Mouse (Mus musculus) spleen, adult 2 months (tissue): Measurements from ENCODE around the gene Ifitm6. TPM values are rescaled to one million over a fixed set of nuclear protein-coding genes. Genes with fewer than 3 reads are reported as not detected.

Experiments
- DNase-seq, 2 experiments: peaks; one replicate each; pipeline versions ENCODE4 v3.0.0 to v3.0.0-alpha.2; 2012 to 2021; ENCODE audit warnings: low spot score in 2 of 2, low read depth in 1 of 2
- H3K27ac ChIP-seq: fragments of 200-500 bp; 2 replicates; pipeline ENCODE4 v1.5.1; 2012; ENCODE audit warnings: low read length, inconsistent platforms; ENCODE audit not compliant: insufficient read depth
- H3K27me3 ChIP-seq: fragments of 200-500 bp; 2 replicates; pipeline ENCODE4 v1.6.1; 2012; ENCODE audit warnings: mild to moderate bottlenecking, moderate library complexity, low read length, inconsistent platforms; ENCODE audit not compliant: control insufficient read depth, insufficient read depth
- H3K36me3 ChIP-seq: fragments of 200-500 bp; 2 replicates; pipeline ENCODE4 v1.6.1; 2012; ENCODE audit warnings: mild to moderate bottlenecking, low read length, inconsistent platforms; ENCODE audit not compliant: control insufficient read depth, insufficient read depth
- H3K4me1 ChIP-seq: fragments of 200-500 bp; 2 replicates; pipeline ENCODE4 v1.6.1; 2011; ENCODE audit warnings: inconsistent platforms; ENCODE audit not compliant: control insufficient read depth, insufficient read depth, insufficient read length
- H3K4me3 ChIP-seq: fragments of 200-500 bp; 2 replicates; pipeline ENCODE4 v1.5.1; 2011; ENCODE audit warnings: mild to moderate bottlenecking, inconsistent platforms; ENCODE audit not compliant: insufficient read depth, insufficient read length; ENCODE audit errors: extremely low read depth
- CTCF ChIP-seq: fragments of 200-500 bp; IDR thresholded peaks from 2 replicates; pipeline ENCODE4 v1.5.1; 2011; ENCODE audit warnings: mild to moderate bottlenecking, inconsistent platforms; ENCODE audit not compliant: insufficient read depth, insufficient read length, insufficient replicate concordance; ENCODE audit errors: extremely low read depth
- POLR2A ChIP-seq: fragments of 200-500 bp; IDR thresholded peaks from 2 replicates; pipeline ENCODE4 v1.6.1; 2011; ENCODE audit warnings: low read depth, low read length, inconsistent platforms
- WGBS: fragments of 180-500 bp; shearing (Covaris S2); methylation state at CpG from one replicate; pipeline ENCODE4 v1.1.7; 2018; 5-methylcytosine and 5-hydroxymethylcytosine counted together
- polyA plus RNA-seq: library from polyadenylated mRNA; depleted of rRNA; stranded (reverse); fragments of >200 nt; gene quantifications from 2 replicates; pipeline ENCODE4 v1.2.3, GENCODE M21; 2012

Ifitm6 gene
- polyA plus RNA-seq, 1 experiment = 25.5 TPM

GRCm38 (mm10) chr7:141008312-141008761 is 9.4 kb downstream of the Ifitm6 start:
- H3K4me1 ChIP-seq = no peaks in the 10 kb centered on the region; the same call in 1 of the 2 replicates
- H3K27ac ChIP-seq = no peak overlapping the region
- H3K4me3 ChIP-seq = no peak overlapping the region
- H3K36me3 ChIP-seq = no peaks in the 10 kb centered on the region
- no peak for DNase-seq
- 19% methylated on average over 7 of the region's 7 CpGs for WGBS
- TF ChIP-seq POLR2A (no peak), CTCF (no peak)
- 0 out of 2 replicates have a peak, but pooled peaks cover 1% of the 10 kb centered on the region for H3K27me3 ChIP-seq

- DNase-seq = no peak
- H3K4me3 ChIP-seq = no peak overlapping the region
- H3K27ac ChIP-seq = no peak overlapping the region
- WGBS = 69% methylated on average over 5 of the region's 5 CpGs
- 0 out of 2 replicates have a peak, but pooled peaks cover 1% of the 10 kb centered on the region for H3K27me3 ChIP-seq
- no peaks in the 10 kb centered on the region; the same call in 1 of the 2 replicates for H3K4me1 ChIP-seq
- no peaks in the 10 kb centered on the region for H3K36me3 ChIP-seq
- TF ChIP-seq CTCF (no peak), POLR2A (no peak)
Observed at GRCm38 (mm10) chr7:141006914-141007313, 10.8 kb downstream of the Ifitm6 start.

GRCm38 (mm10) chr7:141006446-141006845 is 11.3 kb downstream of the Ifitm6 start:
- Histone ChIP-seq H3K27ac (no peak overlapping the region), H3K36me3 (no peaks in the 10 kb centered on the region), H3K27me3 (0 out of 2 replicates have a peak, but pooled peaks cover 1% of the 10 kb centered on the region), H3K4me3 (no peak overlapping the region), H3K4me1 (no peaks in the 10 kb centered on the region; the same call in 1 of the 2 replicates)
- no peak for DNase-seq
- 19% methylated on average over 6 of the region's 6 CpGs for WGBS
- TF ChIP-seq POLR2A (no peak), CTCF (no peak)

DNA sequence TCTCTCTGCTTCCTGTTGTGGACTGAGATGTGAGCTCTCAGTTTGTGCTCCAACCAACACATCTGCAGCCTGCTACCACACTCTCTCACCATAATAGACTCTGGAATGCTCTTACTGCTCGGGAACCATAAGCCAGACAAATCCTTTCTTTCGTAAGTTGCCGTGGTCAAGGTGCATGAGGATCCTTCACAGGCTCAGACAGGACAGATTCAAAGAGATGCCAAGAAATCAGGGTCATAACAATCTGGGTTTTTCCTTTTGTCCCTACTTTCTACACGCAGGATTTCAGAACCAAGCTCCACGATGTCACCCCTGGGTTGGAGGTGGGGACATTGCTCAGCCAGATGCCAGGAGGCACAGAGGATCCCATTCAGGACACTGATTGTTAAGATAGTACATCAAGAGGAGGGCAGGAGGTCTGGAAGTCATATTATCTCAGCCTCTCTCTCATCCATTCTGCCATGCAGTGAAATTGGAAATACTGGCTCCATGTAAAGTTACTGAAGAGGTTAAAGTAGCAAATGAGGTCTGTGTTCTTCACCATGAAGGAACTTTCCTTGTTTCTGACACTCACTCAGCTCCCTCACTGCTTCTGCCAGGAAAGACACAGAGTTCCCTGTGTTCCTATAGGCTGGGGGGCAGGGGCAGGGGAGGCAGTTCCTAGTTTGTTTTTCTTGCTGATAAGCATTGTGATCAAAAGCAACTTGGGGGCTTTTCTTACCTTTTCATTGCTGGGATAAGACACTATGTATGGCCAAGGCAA is 14.3 kb downstream of the Ifitm6 start:
- DNase-seq = no peak
- H3K36me3 ChIP-seq = no peaks in the 10 kb centered on the region
- H3K27me3 ChIP-seq = no peaks in the 10 kb centered on the region
- no peaks in the 10 kb centered on the region; the same call in 1 of the 2 replicates for H3K4me1 ChIP-seq
- WGBS = 90% methylated on average over 5 of the region's 5 CpGs
- no peak overlapping the region for H3K4me3 ChIP-seq
- TF ChIP-seq CTCF = no peak
- TF ChIP-seq POLR2A = no peak
- H3K27ac ChIP-seq = no peak overlapping the region

DNA sequence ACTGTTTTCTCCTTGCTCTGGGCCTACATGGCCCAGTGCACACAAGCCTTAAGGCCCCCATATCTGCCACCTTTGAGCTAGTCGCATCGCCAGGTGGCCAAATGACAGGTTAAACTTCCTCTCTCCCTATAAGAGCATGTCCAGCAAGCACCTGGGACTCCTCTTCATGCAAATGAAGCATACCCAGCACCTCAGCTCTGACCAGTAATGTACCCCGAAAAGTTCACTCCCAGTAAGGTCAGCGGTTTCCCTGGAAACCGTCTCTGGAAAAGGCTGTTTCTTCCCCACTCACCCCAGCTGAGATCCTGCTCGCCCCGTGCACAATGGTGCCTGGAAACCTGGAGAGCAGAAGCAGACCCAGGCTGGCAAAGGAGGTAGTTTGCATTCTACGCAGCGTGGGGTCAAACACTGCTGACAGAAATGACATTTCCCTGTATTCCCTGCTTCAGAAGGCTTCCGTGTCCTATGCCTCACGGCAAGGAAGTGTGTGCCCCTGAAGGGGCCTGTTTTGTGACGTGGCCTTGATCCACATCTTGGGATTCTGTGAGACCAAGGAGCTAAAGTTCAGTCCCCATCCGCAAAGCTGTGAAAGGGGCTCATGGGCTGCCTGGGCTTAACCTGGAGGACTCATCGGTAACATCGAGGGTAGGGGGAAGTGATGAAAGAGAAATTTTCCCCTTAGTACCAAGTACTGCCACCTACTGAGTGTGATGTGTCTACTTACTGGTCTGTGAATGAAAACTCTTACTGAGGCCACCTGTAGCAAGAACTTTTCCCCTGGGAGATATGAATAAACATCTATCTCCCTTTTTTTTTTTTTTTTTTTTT is 16.6 kb downstream of the Ifitm6 start:
- TF ChIP-seq CTCF (no peak), POLR2A (no peak)
- Histone ChIP-seq H3K4me1 (no peaks in the 10 kb centered on the region), H3K36me3 (no peaks in the 10 kb centered on the region), H3K4me3 (no peak overlapping the region), H3K27me3 (no peaks in the 10 kb centered on the region), H3K27ac (no peak overlapping the region)
- DNase-seq = no peak
- 80% methylated on average over 15 of the region's 15 CpGs for WGBS

DNA sequence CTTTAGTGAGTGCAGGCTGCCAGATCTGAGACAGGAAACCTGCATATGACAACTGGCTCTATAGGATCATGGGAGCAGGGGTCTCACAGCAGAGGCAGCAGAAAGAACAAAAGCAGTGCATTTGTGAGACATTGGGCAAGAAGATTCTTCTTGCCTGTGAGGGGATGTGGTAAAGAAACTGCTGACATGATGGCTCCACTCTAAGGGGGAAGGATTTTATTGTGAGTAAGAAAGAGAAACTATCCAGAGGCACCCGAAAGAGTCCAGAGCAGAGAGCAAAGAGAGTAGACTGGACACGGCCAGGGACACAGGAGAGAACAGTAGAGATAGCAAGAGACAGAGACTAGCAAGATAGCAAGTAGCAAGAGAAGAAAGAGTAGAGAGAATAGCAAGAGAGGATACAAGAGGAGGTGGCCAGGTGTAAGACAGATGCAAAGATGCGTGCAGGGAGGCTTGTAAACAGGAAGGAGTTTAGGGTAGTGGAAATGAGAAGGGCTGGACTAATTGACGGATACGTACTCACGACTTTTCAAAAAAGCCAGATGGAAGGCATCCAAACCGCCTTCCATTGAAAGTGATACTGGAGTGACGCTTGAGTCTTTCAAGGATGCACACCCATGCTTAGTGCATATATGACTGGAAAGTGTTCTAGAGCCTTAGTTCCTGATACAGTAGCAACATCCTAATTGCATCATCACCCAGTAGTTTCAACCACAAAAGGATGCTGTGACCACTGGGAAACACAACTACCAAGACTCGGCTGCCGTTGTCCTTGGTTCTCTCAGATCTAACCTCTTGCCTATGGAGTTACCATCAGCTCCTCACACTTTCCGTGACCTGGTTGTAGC is 18.6 kb downstream of the Ifitm6 start:
- H3K36me3 ChIP-seq = no peaks in the 10 kb centered on the region
- H3K27me3 ChIP-seq = no peaks in the 10 kb centered on the region
- peak overlapping the region; percentile 30 for H3K27ac ChIP-seq
- 32% methylated on average over 11 of the region's 11 CpGs for WGBS
- TF ChIP-seq POLR2A = no peak
- TF ChIP-seq CTCF = no peak
- H3K4me3 ChIP-seq = no peak overlapping the region
- H3K4me1 ChIP-seq = no peaks in the 10 kb centered on the region
- no peak for DNase-seq
